Mouse (Mus musculus) kidney, postnatal 0 days (tissue): ENCODE measurements around the gene Frat1. TPM values are rescaled to one million over a fixed set of nuclear protein-coding genes. Genes with fewer than 3 reads are reported as not detected.
A peak's percentile ranks its signal among the peaks of the same experiment; 100 is the strongest.

Experiments used
- ATAC-seq: fragments of 200-750 bp; cut with Nextera tagmentation; replicated peaks from 2 replicates; pipeline ENCODE4 v1.8.0; 2017; ENCODE audit warnings: low read depth, moderate number of reproducible peaks, moderate TSS enrichment, moderate library complexity; ENCODE audit not compliant: low FRiP score
- DNase-seq: peaks from one replicate; pipeline ENCODE4 v3.0.0-alpha.2; 2016; ENCODE audit warnings: low spot score
- H3K27ac ChIP-seq: fragments of 300-500 bp; sonication (generic); 2 replicates; pipeline ENCODE4 v1.5.1; 2014; ENCODE audit warnings: mild to moderate bottlenecking
- H3K27me3 ChIP-seq: fragments of 300-500 bp; sonication (generic); 2 replicates; pipeline ENCODE4 v1.6.1; 2014; ENCODE audit warnings: low read length, mixed read lengths; ENCODE audit not compliant: insufficient read depth
- H3K36me3 ChIP-seq: fragments of 300-500 bp; sonication (generic); 2 replicates; pipeline ENCODE4 v1.6.1; 2014; ENCODE audit warnings: low read length, mixed read lengths; ENCODE audit not compliant: insufficient read depth
- H3K4me1 ChIP-seq: fragments of 300-500 bp; sonication (generic); replicated peaks from 2 replicates; pipeline ENCODE4 v1.6.1; 2014; ENCODE audit warnings: antibody characterized with exemption, low read length, mixed read lengths; ENCODE audit not compliant: insufficient read depth
- H3K4me2 ChIP-seq: fragments of 300-500 bp; sonication (generic); 2 replicates; pipeline ENCODE4 v1.6.1; 2014; ENCODE audit warnings: mild to moderate bottlenecking, low read length, moderate library complexity, mixed read lengths
- H3K4me3 ChIP-seq: fragments of 300-500 bp; sonication (generic); replicated peaks from 2 replicates; pipeline ENCODE4 v1.5.1; 2014; ENCODE audit warnings: low read depth, low read length
- H3K9ac ChIP-seq: fragments of 300-500 bp; sonication (generic); 2 replicates; pipeline ENCODE4 v1.6.1; 2014; ENCODE audit warnings: low read depth, low read length
- H3K9me3 ChIP-seq: fragments of 300-500 bp; sonication (generic); replicated peaks from 2 replicates; pipeline ENCODE4 v1.6.1; 2016; ENCODE audit warnings: low read length, inconsistent platforms, mixed read lengths
- CTCF ChIP-seq: IDR thresholded peaks from 2 replicates; pipeline ENCODE4 v1.5.1; 2016; ENCODE audit warnings: antibody characterized with exemption, low read depth, mild to moderate bottlenecking, moderate library complexity
- whole genome bisulfite sequencing: fragments of 180-500 bp; shearing (Covaris S2); extraction: QIAGEN DNeasy Blood & Tissue Kit; methylation state at CpG from one replicate; pipeline ENCODE4 v1.1.7; 2014; 5-methylcytosine and 5-hydroxymethylcytosine counted together
- polyA plus RNA-seq: library from polyadenylated mRNA; unstranded; fragments of >200 nt; fragmentation: Nextera tagmentation; extraction: Ambion mirVana; gene quantifications from 2 replicates; pipeline ENCODE4 v1.2.1, GENCODE M21; 2015

Frat1 gene
- polyA plus RNA-seq, 1 experiment from 2014 or later: 11.1 TPM

- Histone ChIP-seq H3K9me3 (no peaks in the 10 kb centered on the region), H3K4me3 (peak overlapping the region; percentile 73; the same call in 1 of the 2 replicates), H3K4me2 (peak overlapping the region; percentile 98), H3K27ac (no peak overlapping the region), H3K36me3 (no peaks in the 10 kb centered on the region), H3K4me1 (peaks cover 10% of the 10 kb centered on the region), H3K27me3 (no peaks in the 10 kb centered on the region), H3K9ac (no peak overlapping the region)
- no peak for DNase-seq
- no peak for TF ChIP-seq CTCF
- 11% methylated on average over 14 of the region's 14 CpGs for WGBS
- no peak for ATAC-seq
These were observed 2.1 kb downstream of the Frat1 start for GRCm38 (mm10) chr19:41831718-41832391.

- Histone ChIP-seq H3K4me1 (peaks cover 10% of the 10 kb centered on the region), H3K9me3 (no peaks in the 10 kb centered on the region), H3K36me3 (no peaks in the 10 kb centered on the region), H3K27ac (no peak overlapping the region), H3K9ac (no peak overlapping the region), H3K4me3 (no peak overlapping the region), H3K27me3 (no peaks in the 10 kb centered on the region), H3K4me2 (no peak overlapping the region)
- no peak for ATAC-seq
- 76% methylated on average over 13 of the region's 13 CpGs for WGBS
- no peak for DNase-seq
- no peak for TF ChIP-seq CTCF
These were observed 2.9 kb downstream of the Frat1 start for GRCm38 (mm10) chr19:41832501-41833201.

GRCm38 (mm10) chr19:41835407-41835806 lies 5.6 kb downstream of the Frat1 start:
- Histone ChIP-seq H3K9me3 (no peaks in the 10 kb centered on the region), H3K9ac (no peak overlapping the region), H3K4me2 (no peak overlapping the region; the same call in 1 of the 2 replicates), H3K4me3 (no peak overlapping the region), H3K4me1 (peaks cover 10% of the 10 kb centered on the region), H3K27ac (no peak overlapping the region), H3K36me3 (no peaks in the 10 kb centered on the region), H3K27me3 (no peaks in the 10 kb centered on the region)
- no peak for ATAC-seq
- TF ChIP-seq CTCF: no peak
- no peak for DNase-seq
- WGBS: 59% methylated on average over 6 of the region's 6 CpGs

GRCm38 (mm10) chr19:41835816-41836215 lies 6.0 kb downstream of the Frat1 start:
- peaks cover 9% of the 10 kb centered on the region for H3K4me1 ChIP-seq
- TF ChIP-seq CTCF: no peak
- peak overlapping the region; percentile 36; the same call in 1 of the 2 replicates for H3K4me2 ChIP-seq
- H3K9ac ChIP-seq: no peak overlapping the region
- no peaks in the 10 kb centered on the region for H3K36me3 ChIP-seq
- ATAC-seq (no peak), DNase-seq (no peak)
- no peaks in the 10 kb centered on the region for H3K9me3 ChIP-seq
- H3K27me3 ChIP-seq: no peaks in the 10 kb centered on the region
- WGBS: 2% methylated on average over 6 of the region's 6 CpGs
- H3K27ac ChIP-seq: no peak overlapping the region
- 0 out of 2 replicates have a peak overlapping the region, but pooled peaks have one; percentile 7 for H3K4me3 ChIP-seq

- no peak for TF ChIP-seq CTCF
- H3K27ac ChIP-seq: no peak overlapping the region
- 51% methylated on average over 3 of the region's 3 CpGs for WGBS
- no peaks in the 10 kb centered on the region for H3K36me3 ChIP-seq
- H3K4me3 ChIP-seq: no peak overlapping the region
- H3K4me1 ChIP-seq: 0 out of 2 replicates have a peak, but pooled peaks cover 3% of the 10 kb centered on the region
- H3K27me3 ChIP-seq: no peaks in the 10 kb centered on the region
- no peak for ATAC-seq
- DNase-seq: no peak
- H3K4me2 ChIP-seq: no peak overlapping the region
- H3K9me3 ChIP-seq: no peaks in the 10 kb centered on the region
- no peak overlapping the region for H3K9ac ChIP-seq
These were observed 6.9 kb downstream of the Frat1 start for GRCm38 (mm10) chr19:41836719-41837118.

GRCm38 (mm10) chr19:41837194-41837916 lies 7.6 kb downstream of the Frat1 start:
- Histone ChIP-seq H3K27me3 (no peaks in the 10 kb centered on the region), H3K4me2 (no peak overlapping the region), H3K9me3 (no peaks in the 10 kb centered on the region), H3K27ac (no peak overlapping the region), H3K36me3 (no peaks in the 10 kb centered on the region), H3K9ac (no peak overlapping the region), H3K4me3 (no peak overlapping the region), H3K4me1 (no peaks in the 10 kb centered on the region)
- no peak for DNase-seq
- ATAC-seq: no peak
- 61% methylated on average over 9 of the region's 9 CpGs for WGBS
- no peak for TF ChIP-seq CTCF
